Mouse (Mus musculus) lung, postnatal 0 days (tissue): ENCODE results near the gene Ckap2. TPM values are rescaled to one million over a fixed set of nuclear protein-coding genes. Genes with fewer than 3 reads are reported as not detected.

Source experiments
- ATAC-seq: fragments of 200-750 bp; cut with Nextera tagmentation; 2 replicates; pipeline ENCODE4 v1.8.0; 2017; ENCODE audit warnings: moderate library complexity
- DNase-seq: peaks from one replicate; pipeline ENCODE4 v3.0.0-alpha.2; 2016; ENCODE audit warnings: low spot score
- H3K27ac ChIP-seq: fragments of 300-500 bp; sonication (generic); 2 replicates; pipeline ENCODE4 v1.5.1; 2014; ENCODE audit warnings: antibody characterized with exemption, mild to moderate bottlenecking, low read length, mixed read lengths
- H3K27me3 ChIP-seq: fragments of 300-500 bp; sonication (generic); replicated peaks from 2 replicates; pipeline ENCODE4 v1.6.1; 2014; ENCODE audit warnings: low read length, mixed read lengths; ENCODE audit not compliant: insufficient read depth
- H3K36me3 ChIP-seq: fragments of 300-500 bp; sonication (generic); 2 replicates; pipeline ENCODE4 v1.6.1; 2014; ENCODE audit warnings: low read length, mixed read lengths; ENCODE audit not compliant: insufficient read depth
- H3K4me1 ChIP-seq: fragments of 300-500 bp; sonication (generic); 2 replicates; pipeline ENCODE4 v1.6.1; 2014; ENCODE audit warnings: antibody characterized with exemption, low read depth, low read length, mixed read lengths; ENCODE audit not compliant: insufficient read depth
- H3K4me2 ChIP-seq: fragments of 300-500 bp; sonication (generic); replicated peaks from 2 replicates; pipeline ENCODE4 v1.6.1; 2014; ENCODE audit warnings: low read depth, mild to moderate bottlenecking, low read length, moderate library complexity, mixed read lengths
- H3K4me3 ChIP-seq: fragments of 300-500 bp; sonication (generic); 2 replicates; pipeline ENCODE4 v1.5.1; 2014; ENCODE audit warnings: low read depth, low read length
- H3K9ac ChIP-seq: fragments of 300-500 bp; sonication (generic); replicated peaks from 2 replicates; pipeline ENCODE4 v1.6.1; 2014; ENCODE audit warnings: low read depth, mild to moderate bottlenecking
- H3K9me3 ChIP-seq: fragments of 300-500 bp; sonication (generic); 2 replicates; pipeline ENCODE4 v1.6.1; 2016; ENCODE audit warnings: low read length, mixed read lengths
- CTCF ChIP-seq: IDR thresholded peaks from 2 replicates; pipeline ENCODE4 v1.5.1; 2016; ENCODE audit warnings: antibody characterized with exemption, mild to moderate bottlenecking
- EP300 ChIP-seq: IDR thresholded peaks from 2 replicates; pipeline ENCODE4 v1.6.1; 2016; ENCODE audit warnings: antibody characterized with exemption, mild to moderate bottlenecking, control low read depth
- WGBS: fragments of 180-500 bp; shearing (Covaris S2); extraction: QIAGEN DNeasy Blood & Tissue Kit; methylation state at CpG from one replicate; pipeline ENCODE4 v1.1.7; 2014; 5-methylcytosine and 5-hydroxymethylcytosine counted together
- polyA plus RNA-seq: library from polyadenylated mRNA; unstranded; fragments of >200 nt; fragmentation: Nextera tagmentation; extraction: Ambion mirVana; gene quantifications from 2 replicates; pipeline ENCODE4 v1.2.1, GENCODE M21; 2015

Ckap2 gene
- polyA plus RNA-seq, 1 experiment from 2014 or later = 2.8 TPM

- Histone ChIP-seq H3K4me3 (no peak overlapping the region), H3K9ac (no peak overlapping the region), H3K4me2 (no peak overlapping the region), H3K36me3 (no peaks in the 10 kb centered on the region), H3K9me3 (no peaks in the 10 kb centered on the region), H3K27ac (no peak overlapping the region), H3K27me3 (no peaks in the 10 kb centered on the region), H3K4me1 (no peaks in the 10 kb centered on the region)
- DNase-seq = no peak
- TF ChIP-seq EP300 (no peak), CTCF (no peak)
- WGBS = 63% methylated on average over 8 of the region's 8 CpGs
- ATAC-seq = no peak
Observed at GRCm38 (mm10) chr8:22162206-22162605, 23.4 kb downstream of the Ckap2 start.

DNA sequence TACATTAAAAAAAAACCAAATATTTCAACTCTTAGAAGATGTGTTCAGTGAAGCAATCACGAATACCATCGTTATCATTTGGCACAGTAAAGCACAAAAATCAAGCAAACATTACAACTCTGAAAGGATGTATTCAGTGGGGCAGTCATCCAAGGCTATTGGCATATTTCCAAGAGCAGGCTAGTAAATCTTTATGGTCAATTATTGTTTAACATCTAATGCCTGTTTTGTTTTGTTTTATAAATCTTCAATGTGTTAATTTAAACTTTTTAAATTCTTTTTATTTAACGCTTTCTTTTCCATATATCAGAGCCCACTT, 35.3 kb downstream of the Ckap2 start:
- 0 out of 2 replicates have a peak, but pooled peaks cover 5% of the 10 kb centered on the region for H3K4me1 ChIP-seq

GRCm38 (mm10) chr8:22149643-22150344, 35.8 kb downstream of the Ckap2 start:
- 68% methylated on average over 11 of the region's 11 CpGs for WGBS
- no peak for ATAC-seq
- H3K36me3 ChIP-seq = no peaks in the 10 kb centered on the region

More for the DNA sequence above, 35.3 kb downstream of the Ckap2 start:
- H3K9ac ChIP-seq = no peak overlapping the region
- no peak for DNase-seq
- TF ChIP-seq EP300 (no peak), CTCF (no peak)
- H3K4me2 ChIP-seq = no peak overlapping the region
- no peak overlapping the region for H3K4me3 ChIP-seq
- H3K27ac ChIP-seq = no peak overlapping the region
- 27% methylated on average over 3 of the region's 3 CpGs for WGBS
- H3K9me3 ChIP-seq = no peaks in the 10 kb centered on the region
- no peaks in the 10 kb centered on the region for H3K36me3 ChIP-seq
- no peaks in the 10 kb centered on the region for H3K27me3 ChIP-seq
- no peak for ATAC-seq

GRCm38 (mm10) chr8:22148367-22148740, 37.3 kb downstream of the Ckap2 start:
- no peak overlapping the region for H3K9ac ChIP-seq
- TF ChIP-seq EP300 (no peak), CTCF (no peak)
- H3K4me2 ChIP-seq = no peak overlapping the region
- 0 out of 2 replicates have a peak, but pooled peaks cover 5% of the 10 kb centered on the region for H3K4me1 ChIP-seq
- WGBS = 85% methylated on average over 7 of the region's 7 CpGs
- H3K36me3 ChIP-seq = peaks cover 4% of the 10 kb centered on the region; the same call in 1 of the 2 replicates
- ATAC-seq (no peak), DNase-seq (no peak)
- H3K9me3 ChIP-seq = no peaks in the 10 kb centered on the region
- H3K4me3 ChIP-seq = no peak overlapping the region
- no peak overlapping the region for H3K27ac ChIP-seq
- H3K27me3 ChIP-seq = no peaks in the 10 kb centered on the region

More at GRCm38 (mm10) chr8:22149643-22150344, 35.8 kb downstream of the Ckap2 start:
- Histone ChIP-seq H3K4me3 (no peak overlapping the region), H3K9me3 (no peaks in the 10 kb centered on the region), H3K27me3 (no peaks in the 10 kb centered on the region), H3K27ac (no peak overlapping the region), H3K4me2 (no peak overlapping the region), H3K4me1 (0 out of 2 replicates have a peak, but pooled peaks cover 5% of the 10 kb centered on the region), H3K9ac (no peak overlapping the region)
- TF ChIP-seq EP300 (no peak), CTCF (no peak)
- no peak for DNase-seq

- no peak overlapping the region for H3K9ac ChIP-seq
- TF ChIP-seq EP300 = no peak
- no peak for TF ChIP-seq CTCF
- ATAC-seq (no peak), DNase-seq (no peak)
- H3K9me3 ChIP-seq = no peaks in the 10 kb centered on the region
- no peak overlapping the region for H3K4me2 ChIP-seq
- H3K4me3 ChIP-seq = no peak overlapping the region
- H3K36me3 ChIP-seq = peaks cover 4% of the 10 kb centered on the region; the same call in 1 of the 2 replicates
- no peaks in the 10 kb centered on the region for H3K27me3 ChIP-seq
- 75% methylated on average over 9 of the region's 9 CpGs for WGBS
- H3K4me1 ChIP-seq = 0 out of 2 replicates have a peak, but pooled peaks cover 5% of the 10 kb centered on the region
- no peak overlapping the region for H3K27ac ChIP-seq
Observed at GRCm38 (mm10) chr8:22147706-22148366, 37.8 kb downstream of the Ckap2 start.

GRCm38 (mm10) chr8:22145831-22146230, 39.8 kb downstream of the Ckap2 start:
- Histone ChIP-seq H3K36me3 (peaks cover 4% of the 10 kb centered on the region; the same call in 1 of the 2 replicates), H3K9me3 (no peaks in the 10 kb centered on the region), H3K27me3 (no peaks in the 10 kb centered on the region), H3K27ac (no peak overlapping the region), H3K4me2 (no peak overlapping the region), H3K4me3 (no peak overlapping the region), H3K4me1 (0 out of 2 replicates have a peak, but pooled peaks cover 5% of the 10 kb centered on the region), H3K9ac (no peak overlapping the region)
- no peak for TF ChIP-seq CTCF
- no peak for TF ChIP-seq EP300
- no peak for DNase-seq
- no peak for ATAC-seq
- WGBS = 81% methylated on average over 6 of the region's 6 CpGs
